Mouse (Mus musculus): ENCODE results near the gene Gm10961. TPM values are rescaled to one million over a fixed set of nuclear protein-coding genes. Genes with fewer than 3 reads are reported as not detected.
A peak's percentile ranks its signal among the peaks of the same experiment; 100 is the strongest.
"Not testable (repeated sequence)": the region's sequence is repeated elsewhere in the genome, so short reads cannot be mapped to it uniquely, and the experiment has no call there.

The Gm10961 gene
- polyA plus RNA-seq, 1 experiment from 2014 or later = not detected

- DNase-seq (ENCODE audit: low read depth, low spot score) = no peak
- ATAC-seq = no peak
- TF ChIP-seq CTCF (IDR thresholded peaks at IDR 0.05) = no peak
- no peaks in the 10 kb centered on the region for H3K27me3 ChIP-seq
- in situ Hi-C loops (cut with MboI; ENCODE audit: low pct_unique_long_range_greater_than_20kb) = no loop called here
- CTCF ChIA-PET = interaction anchor here (0.8 to 1.5 kb wide), 6 partner anchors 29 to 79 kb away, joined by 3 to 5 read pairs (median 4); partner anchors contain the start of gene Ahcyl1
- POLR2A ChIA-PET = no interaction called here
Measured at GRCm38 (mm10) chr3:107629411-107629810, 1.7 kb upstream of the Gm10961 start.

GRCm38 (mm10) chr3:107631523-107631958, 419 bp downstream of the Gm10961 start, which contains the start of gene Strip1:
Strip1 (minus strand) TSS chr3:107631694.
- ATAC-seq (peak; percentile 89), DNase-seq (ENCODE audit: low read depth, low spot score) (peak; percentile 91)
- TF ChIP-seq CTCF (IDR thresholded peaks at IDR 0.05) = no peak
- in situ Hi-C loops (cut with MboI; ENCODE audit: low pct_unique_long_range_greater_than_20kb) = no loop called here
- H3K27me3 ChIP-seq = no peaks in the 10 kb centered on the region
- ChIA-PET CTCF (no interaction called here), POLR2A (interaction anchor here (1.3 to 1.4 kb wide), 2 partner anchors 9 to 20 kb away, joined by 3 to 4 read pairs; no protein-coding TSS in a partner anchor)

GRCm38 (mm10) chr3:107632786-107633185, 1.7 kb downstream of the Gm10961 start:
- H3K27me3 ChIP-seq = no peaks in the 10 kb centered on the region
- ChIA-PET CTCF (no interaction called here), POLR2A (no interaction called here)
- in situ Hi-C loops (cut with MboI; ENCODE audit: low pct_unique_long_range_greater_than_20kb) = no loop called here
- ATAC-seq (no peak), DNase-seq (ENCODE audit: low read depth, low spot score) (no peak)
- TF ChIP-seq CTCF (IDR thresholded peaks at IDR 0.05) = no peak

- in situ Hi-C loops (cut with MboI; ENCODE audit: low pct_unique_long_range_greater_than_20kb) = no loop called here
- no peak for TF ChIP-seq CTCF (IDR thresholded peaks at IDR 0.05)
- H3K27me3 ChIP-seq = no peaks in the 10 kb centered on the region
- no peak for ATAC-seq
- POLR2A ChIA-PET = no interaction called here
- DNase-seq (ENCODE audit: low read depth, low spot score) = no peak
- CTCF ChIA-PET = interaction anchor here (1.3 to 1.8 kb wide), 4 partner anchors 75 to 283 kb away, joined by 3 to 6 read pairs (median 4); no protein-coding TSS in a partner anchor
Measured at GRCm38 (mm10) chr3:107633906-107634305, 2.8 kb downstream of the Gm10961 start.

DNA sequence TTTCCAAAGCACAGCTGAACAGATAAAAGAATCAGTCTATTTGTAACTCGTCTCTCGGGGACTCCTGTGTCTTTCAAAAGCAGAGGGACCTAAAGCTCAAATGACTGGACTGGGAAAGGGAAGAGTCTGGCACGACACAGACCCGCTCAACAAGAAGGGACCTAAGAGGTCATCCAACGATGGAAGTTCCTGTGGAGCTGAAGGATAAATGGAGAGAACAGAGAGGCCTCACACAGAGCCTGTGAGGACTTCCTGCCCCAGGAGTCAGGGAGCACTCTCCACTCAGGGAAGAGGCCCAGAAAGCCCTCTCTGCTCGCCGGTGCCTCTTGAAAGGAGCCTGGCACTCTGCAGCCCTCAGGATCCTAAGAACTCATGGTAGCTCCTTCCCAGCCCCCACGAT, 4.7 kb downstream of the Gm10961 start:
- no peaks in the 10 kb centered on the region for H3K27me3 ChIP-seq
- POLR2A ChIA-PET = interaction anchor here (1.2 kb wide), 1 partner anchor 45 kb away, joined by 3 read pairs; no protein-coding TSS in a partner anchor
- CTCF ChIA-PET = interaction anchor here (1.0 to 1.3 kb wide), 3 partner anchors 8 to 22 kb away, joined by 3 to 4 read pairs (median 3); no protein-coding TSS in a partner anchor
- ATAC-seq (no peak), DNase-seq (ENCODE audit: low read depth, low spot score) (no peak)
- in situ Hi-C loops (cut with MboI; ENCODE audit: low pct_unique_long_range_greater_than_20kb) = no loop called here
- TF ChIP-seq CTCF (IDR thresholded peaks at IDR 0.05) = no peak

DNA sequence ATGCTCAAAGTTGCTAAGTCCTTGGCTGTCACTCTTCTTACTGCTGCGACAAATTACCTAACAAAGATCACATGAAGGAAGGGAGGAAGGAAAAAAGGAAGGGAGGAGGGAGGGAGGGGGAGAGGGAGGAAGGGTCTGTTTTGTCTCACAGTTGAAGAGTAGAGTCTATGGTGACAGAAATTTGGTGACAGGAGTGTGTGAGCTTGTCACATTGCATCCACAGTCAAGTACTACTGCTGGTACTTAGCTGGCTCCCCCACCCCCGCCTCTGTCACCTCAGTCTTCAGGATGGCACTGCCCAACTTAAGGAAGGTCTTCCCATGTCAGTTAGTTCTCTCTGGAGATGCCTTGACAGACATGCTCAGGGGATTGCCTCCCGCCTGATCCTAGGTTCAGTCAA, 5.1 kb downstream of the Gm10961 start:
- ATAC-seq (no peak), DNase-seq (ENCODE audit: low read depth, low spot score) (no peak)
- ChIA-PET CTCF (interaction anchor here (1.1 to 1.3 kb wide), 2 partner anchors 9 to 21 kb away, joined by 3 read pairs; no protein-coding TSS in a partner anchor), POLR2A (interaction anchor here (1.2 kb wide), 1 partner anchor 45 kb away, joined by 3 read pairs; no protein-coding TSS in a partner anchor)
- TF ChIP-seq CTCF (IDR thresholded peaks at IDR 0.05) = no peak
- H3K27me3 ChIP-seq = no peaks in the 10 kb centered on the region
- in situ Hi-C loops (cut with MboI; ENCODE audit: low pct_unique_long_range_greater_than_20kb) = no loop called here

- TF ChIP-seq CTCF (IDR thresholded peaks at IDR 0.05) = no peak
- no peaks in the 10 kb centered on the region for H3K27me3 ChIP-seq
- ATAC-seq (no peak), DNase-seq (ENCODE audit: low read depth, low spot score) (no peak)
- POLR2A ChIA-PET = no interaction called here
- CTCF ChIA-PET = interaction anchor here (1.0 to 1.4 kb wide), 2 partner anchors 29 to 52 kb away, joined by 3 read pairs; no protein-coding TSS in a partner anchor
- in situ Hi-C loops (cut with MboI; ENCODE audit: low pct_unique_long_range_greater_than_20kb) = no loop called here
Measured at GRCm38 (mm10) chr3:107637606-107638172, 6.6 kb downstream of the Gm10961 start.

DNA sequence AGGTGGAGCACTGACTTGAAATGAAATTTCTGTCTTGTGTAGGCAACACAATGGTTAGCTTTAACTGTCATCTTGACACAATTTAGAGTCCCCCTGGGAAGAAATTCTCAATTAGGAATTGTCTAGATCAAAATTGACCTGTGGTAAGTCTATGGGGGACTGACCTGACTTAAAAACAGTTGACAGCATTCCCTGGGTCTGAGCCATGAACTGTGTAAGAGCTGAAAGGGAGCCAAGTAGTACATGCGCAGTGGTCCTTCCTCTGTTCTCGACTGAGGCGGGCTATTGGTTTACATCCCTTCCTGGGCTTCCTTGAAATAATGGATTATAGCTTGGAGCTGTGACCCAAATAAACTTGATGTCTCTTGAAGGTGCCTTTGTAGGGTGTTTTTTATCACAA, 15.8 kb downstream of the Gm10961 start:
- DNase-seq (ENCODE audit: low read depth, low spot score) (no peak), ATAC-seq (no peak)
- TF ChIP-seq CTCF (IDR thresholded peaks at IDR 0.05) = no peak
- H3K27me3 ChIP-seq = no peaks in the 10 kb centered on the region
- ChIA-PET CTCF (interaction anchor here (1.7 kb wide), 1 partner anchor 12 kb away, joined by 6 read pairs; no protein-coding TSS in a partner anchor), POLR2A (no interaction called here)
- in situ Hi-C loops (cut with MboI; ENCODE audit: low pct_unique_long_range_greater_than_20kb) = no loop called here

- in situ Hi-C loops (cut with MboI; ENCODE audit: low pct_unique_long_range_greater_than_20kb); DNase-seq (ENCODE audit: low read depth, low spot score); ATAC-seq; H3K27me3 ChIP-seq; CTCF ChIA-PET: not testable (repeated sequence)
- POLR2A ChIA-PET = interaction anchor here (0.7 kb wide), 1 partner anchor 1222 kb away, joined by 3 read pairs; no protein-coding TSS in a partner anchor
Measured at GRCm38 (mm10) chr3:107650276-107650675, 19.2 kb downstream of the Gm10961 start.

- POLR2A ChIA-PET = no interaction called here
- CTCF ChIA-PET = interaction anchor here (1.0 kb wide), 1 partner anchor 12 kb away, joined by 4 read pairs; no protein-coding TSS in a partner anchor
- ATAC-seq (no peak), DNase-seq (ENCODE audit: low read depth, low spot score) (no peak)
- in situ Hi-C loops (cut with MboI; ENCODE audit: low pct_unique_long_range_greater_than_20kb) = no loop called here
- H3K27me3 ChIP-seq = no peaks in the 10 kb centered on the region
- no peak for TF ChIP-seq CTCF (IDR thresholded peaks at IDR 0.05)
Measured at GRCm38 (mm10) chr3:107652968-107653367, 21.8 kb downstream of the Gm10961 start.

DNA sequence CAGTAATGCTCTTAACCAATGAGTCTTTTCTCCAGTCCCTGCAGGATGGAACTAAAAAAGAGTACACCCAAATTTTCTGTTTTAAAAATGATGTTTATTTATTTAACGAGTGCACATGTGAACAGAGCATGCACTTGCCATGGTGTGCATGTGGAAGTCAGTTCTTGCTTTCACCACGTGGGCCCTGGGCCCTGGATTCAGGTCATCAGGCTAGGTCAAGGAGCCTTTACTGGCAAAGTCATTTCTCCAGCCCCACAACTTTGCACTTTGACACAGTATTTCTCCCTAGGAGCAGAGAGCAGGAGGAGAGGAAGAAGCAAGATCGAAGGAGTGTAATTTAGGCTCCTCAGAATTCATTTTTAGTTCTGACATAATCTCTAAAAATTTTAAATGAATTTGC, 23.7 kb downstream of the Gm10961 start:
- no peaks in the 10 kb centered on the region for H3K27me3 ChIP-seq
- no peak for TF ChIP-seq CTCF (IDR thresholded peaks at IDR 0.05)
- in situ Hi-C loops (cut with MboI; ENCODE audit: low pct_unique_long_range_greater_than_20kb) = no loop called here
- POLR2A ChIA-PET = no interaction called here
- ATAC-seq (no peak), DNase-seq (ENCODE audit: low read depth, low spot score) (no peak)
- CTCF ChIA-PET = interaction anchor here (1.4 kb wide), 1 partner anchor 20 kb away, joined by 3 read pairs; no protein-coding TSS in a partner anchor

Data from Patski (cell line).